Mouse (Mus musculus) kidney, postnatal 0 days (tissue): Measurements from ENCODE around the gene Slc6a11. TPM values are rescaled to one million over a fixed set of nuclear protein-coding genes. Genes with fewer than 3 reads are reported as not detected.

ENCODE experiments used
- ATAC-seq: fragments of 200-750 bp; cut with Nextera tagmentation; replicated peaks from 2 replicates; pipeline ENCODE4 v1.8.0; 2017; ENCODE audit warnings: low read depth, moderate number of reproducible peaks, moderate TSS enrichment, moderate library complexity; ENCODE audit not compliant: low FRiP score
- DNase-seq: peaks from one replicate; pipeline ENCODE4 v3.0.0-alpha.2; 2016; ENCODE audit warnings: low spot score
- H3K27ac ChIP-seq: fragments of 300-500 bp; sonication (generic); 2 replicates; pipeline ENCODE4 v1.5.1; 2014; ENCODE audit warnings: mild to moderate bottlenecking
- H3K27me3 ChIP-seq: fragments of 300-500 bp; sonication (generic); 2 replicates; pipeline ENCODE4 v1.6.1; 2014; ENCODE audit warnings: low read length, mixed read lengths; ENCODE audit not compliant: insufficient read depth
- H3K36me3 ChIP-seq: fragments of 300-500 bp; sonication (generic); 2 replicates; pipeline ENCODE4 v1.6.1; 2014; ENCODE audit warnings: low read length, mixed read lengths; ENCODE audit not compliant: insufficient read depth
- H3K4me1 ChIP-seq: fragments of 300-500 bp; sonication (generic); replicated peaks from 2 replicates; pipeline ENCODE4 v1.6.1; 2014; ENCODE audit warnings: antibody characterized with exemption, low read length, mixed read lengths; ENCODE audit not compliant: insufficient read depth
- H3K4me2 ChIP-seq: fragments of 300-500 bp; sonication (generic); 2 replicates; pipeline ENCODE4 v1.6.1; 2014; ENCODE audit warnings: mild to moderate bottlenecking, low read length, moderate library complexity, mixed read lengths
- H3K4me3 ChIP-seq: fragments of 300-500 bp; sonication (generic); replicated peaks from 2 replicates; pipeline ENCODE4 v1.5.1; 2014; ENCODE audit warnings: low read depth, low read length
- H3K9ac ChIP-seq: fragments of 300-500 bp; sonication (generic); 2 replicates; pipeline ENCODE4 v1.6.1; 2014; ENCODE audit warnings: low read depth, low read length
- H3K9me3 ChIP-seq: fragments of 300-500 bp; sonication (generic); replicated peaks from 2 replicates; pipeline ENCODE4 v1.6.1; 2016; ENCODE audit warnings: low read length, inconsistent platforms, mixed read lengths
- CTCF ChIP-seq: IDR thresholded peaks from 2 replicates; pipeline ENCODE4 v1.5.1; 2016; ENCODE audit warnings: antibody characterized with exemption, low read depth, mild to moderate bottlenecking, moderate library complexity
- WGBS: fragments of 180-500 bp; shearing (Covaris S2); extraction: QIAGEN DNeasy Blood & Tissue Kit; methylation state at CpG from one replicate; pipeline ENCODE4 v1.1.7; 2014; 5-methylcytosine and 5-hydroxymethylcytosine counted together
- polyA plus RNA-seq: library from polyadenylated mRNA; unstranded; fragments of >200 nt; fragmentation: Nextera tagmentation; extraction: Ambion mirVana; gene quantifications from 2 replicates; pipeline ENCODE4 v1.2.1, GENCODE M21; 2015

The Slc6a11 gene
- polyA plus RNA-seq, 1 experiment from 2014 or later, result 0.04 TPM

DNA sequence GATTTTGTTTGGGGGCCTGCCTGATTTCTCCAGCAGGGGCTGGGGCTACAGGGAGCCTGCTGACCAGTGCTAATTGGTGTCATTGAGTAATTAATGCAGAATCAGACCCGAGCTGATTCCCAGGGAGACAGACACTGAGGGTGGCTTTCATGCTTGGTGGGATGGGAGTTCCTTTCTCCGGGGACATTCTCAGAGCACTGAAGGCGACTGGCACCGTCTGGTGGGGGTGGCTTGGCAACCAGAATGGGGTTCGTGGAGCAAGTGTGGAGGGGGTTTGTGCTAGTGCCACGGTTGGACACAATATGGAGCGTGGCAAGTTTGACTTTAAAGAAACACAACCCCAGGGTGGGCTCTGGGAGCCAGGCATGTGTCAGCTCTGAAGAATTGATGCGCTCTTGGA, 29.7 kb downstream of the Slc6a11 start:
- 64% methylated on average over 8 of the region's 8 CpGs for WGBS
- TF ChIP-seq CTCF, result no peak
- H3K36me3 ChIP-seq, result no peaks in the 10 kb centered on the region
- no peaks in the 10 kb centered on the region for H3K27me3 ChIP-seq
- no peaks in the 10 kb centered on the region for H3K4me1 ChIP-seq
- H3K4me3 ChIP-seq, result no peak overlapping the region
- no peak overlapping the region for H3K27ac ChIP-seq
- H3K9ac ChIP-seq, result no peak overlapping the region
- no peaks in the 10 kb centered on the region for H3K9me3 ChIP-seq
- ATAC-seq, result no peak
- DNase-seq, result no peak
- no peak overlapping the region for H3K4me2 ChIP-seq

DNA sequence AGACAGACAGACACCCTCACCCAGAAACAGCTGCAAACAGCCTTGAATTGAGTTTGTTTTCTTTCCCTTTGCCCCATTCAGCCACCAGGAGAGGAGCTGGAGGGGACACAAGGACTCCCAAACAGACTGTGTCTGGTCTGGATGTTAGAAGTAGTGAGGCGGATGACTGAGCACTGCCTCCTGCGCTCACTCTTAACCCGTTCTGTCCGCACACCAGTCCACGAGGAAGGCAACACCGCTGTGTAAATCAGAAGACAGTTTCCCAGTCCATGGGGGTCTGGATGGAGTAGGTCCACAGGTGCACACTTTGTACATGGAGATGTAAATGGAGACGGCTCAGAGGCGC, 43.0 kb downstream of the Slc6a11 start:
- 3% methylated on average over 8 of the region's 8 CpGs for WGBS

GRCm38 (mm10) chr6:114174398-114175140, 43.5 kb downstream of the Slc6a11 start:
- Histone ChIP-seq H3K4me3 (no peak overlapping the region), H3K4me2 (no peak overlapping the region), H3K27ac (no peak overlapping the region), H3K36me3 (no peaks in the 10 kb centered on the region), H3K27me3 (no peaks in the 10 kb centered on the region), H3K9me3 (no peaks in the 10 kb centered on the region), H3K9ac (no peak overlapping the region), H3K4me1 (no peaks in the 10 kb centered on the region)
- TF ChIP-seq CTCF, result no peak
- peak; percentile 15 for DNase-seq
- 13% methylated on average over 9 of the region's 9 CpGs for WGBS
- 0 out of 2 replicates have a peak, but pooled peaks have one; percentile 25 for ATAC-seq

More for the DNA sequence above, 43.0 kb downstream of the Slc6a11 start:
- H3K4me3 ChIP-seq, result no peak overlapping the region
- no peaks in the 10 kb centered on the region for H3K4me1 ChIP-seq
- H3K27ac ChIP-seq, result no peak overlapping the region
- H3K36me3 ChIP-seq, result no peaks in the 10 kb centered on the region
- no peak overlapping the region for H3K9ac ChIP-seq
- DNase-seq (peak; percentile 5), ATAC-seq (no peak)
- no peaks in the 10 kb centered on the region for H3K9me3 ChIP-seq
- no peak; the same call in 1 of the 2 replicates for TF ChIP-seq CTCF
- H3K4me2 ChIP-seq, result no peak overlapping the region
- H3K27me3 ChIP-seq, result no peaks in the 10 kb centered on the region

- ATAC-seq (no peak), DNase-seq (no peak)
- Histone ChIP-seq H3K27me3 (no peaks in the 10 kb centered on the region), H3K27ac (no peak overlapping the region), H3K4me2 (no peak overlapping the region), H3K36me3 (no peaks in the 10 kb centered on the region), H3K9ac (no peak overlapping the region), H3K4me1 (no peaks in the 10 kb centered on the region), H3K4me3 (no peak overlapping the region), H3K9me3 (no peaks in the 10 kb centered on the region)
- no peak for TF ChIP-seq CTCF
- 84% methylated on average over 3 of the region's 3 CpGs for WGBS
Observed at GRCm38 (mm10) chr6:114178141-114178540, 47.1 kb downstream of the Slc6a11 start.

DNA sequence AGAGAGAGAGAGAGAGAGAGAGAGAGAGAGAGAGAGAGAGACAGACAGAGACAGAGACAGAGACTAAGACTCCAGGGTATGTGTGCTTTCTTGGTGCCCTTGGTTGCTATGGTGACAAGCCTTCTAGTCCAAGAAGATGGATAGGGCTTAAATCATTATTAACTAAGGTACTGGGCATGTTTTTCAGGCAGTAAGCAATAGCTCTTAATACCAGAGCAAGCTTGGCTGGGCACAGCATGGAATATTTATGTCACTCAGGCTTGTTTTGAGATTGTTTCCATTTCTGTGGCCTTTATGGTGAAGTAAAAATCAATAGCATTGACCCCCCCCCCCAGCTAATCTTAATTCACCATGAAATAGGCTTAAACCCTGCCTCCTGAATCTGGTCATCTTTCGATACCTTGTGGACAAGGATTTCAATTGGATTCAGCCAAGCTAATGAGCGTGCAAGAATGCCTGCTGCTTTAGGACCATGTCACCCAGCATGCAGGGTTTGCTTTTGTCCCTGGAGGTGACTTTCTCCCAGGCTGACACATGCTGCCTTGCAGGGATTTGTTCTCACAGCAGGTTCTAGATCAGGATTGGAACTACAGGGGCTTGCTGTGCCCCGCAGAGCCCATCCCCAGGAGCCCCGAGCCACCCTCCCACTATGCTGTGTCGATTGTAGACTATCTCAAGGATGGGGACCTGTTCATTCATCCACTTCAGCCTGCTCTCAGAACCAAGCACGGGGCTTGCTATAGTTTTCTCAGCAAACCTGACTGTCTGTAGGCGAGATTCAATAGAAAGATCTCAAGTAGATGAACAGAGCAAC, 51.5 kb downstream of the Slc6a11 start:
- 77% methylated on average over 7 of the region's 7 CpGs for WGBS
- H3K4me3 ChIP-seq, result no peak overlapping the region
- TF ChIP-seq CTCF, result no peak
- no peak overlapping the region for H3K27ac ChIP-seq
- no peaks in the 10 kb centered on the region for H3K27me3 ChIP-seq
- H3K4me2 ChIP-seq, result no peak overlapping the region
- no peaks in the 10 kb centered on the region for H3K9me3 ChIP-seq
- DNase-seq, result no peak
- ATAC-seq, result no peak
- H3K9ac ChIP-seq, result no peak overlapping the region
- no peaks in the 10 kb centered on the region for H3K36me3 ChIP-seq
- no peaks in the 10 kb centered on the region for H3K4me1 ChIP-seq

- no peak overlapping the region for H3K4me3 ChIP-seq
Observed at GRCm38 (mm10) chr6:114187121-114187520, 56.1 kb downstream of the Slc6a11 start.

More at GRCm38 (mm10) chr6:114187121-114187520, 56.1 kb downstream of the Slc6a11 start:
- Histone ChIP-seq H3K9me3 (no peaks in the 10 kb centered on the region), H3K36me3 (no peaks in the 10 kb centered on the region), H3K9ac (no peak overlapping the region), H3K4me2 (no peak overlapping the region), H3K27ac (no peak overlapping the region), H3K27me3 (no peaks in the 10 kb centered on the region), H3K4me1 (no peaks in the 10 kb centered on the region)
- no peak for TF ChIP-seq CTCF
- ATAC-seq (no peak), DNase-seq (peak; percentile 55)
- WGBS, result 50% methylated on average over 4 of the region's 4 CpGs
